Mouse (Mus musculus): ENCODE measurements at regions not wholly inside any gene's neighbourhood (a gene's known extent, or its start where the extent isn't known, plus 50 kb on each side); places are given as distances from the start of the nearest gene placed in this dataset.

DNA sequence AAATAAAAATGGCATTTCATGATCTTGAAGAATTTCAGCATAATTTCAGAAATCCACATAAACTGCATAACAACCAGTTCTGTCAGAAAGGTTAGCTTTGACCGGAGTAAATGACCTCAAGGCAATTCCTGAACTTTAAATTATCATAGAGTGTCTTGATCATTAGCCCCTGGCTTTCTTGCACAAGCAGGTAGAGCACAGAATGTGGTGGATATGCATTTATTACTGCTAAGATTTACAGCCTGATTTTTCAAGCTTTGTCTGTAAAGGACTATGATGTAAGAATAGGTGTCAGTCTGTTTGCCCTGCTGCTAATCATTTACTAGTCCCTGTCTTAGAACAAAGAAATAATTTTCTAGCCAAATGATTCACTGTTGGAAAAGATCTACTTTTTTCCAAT lies 347.3 kb downstream of the Ppp1r3a start:
- no peak for DNase-seq (ENCODE audit: low read depth, low spot score)

DNA sequence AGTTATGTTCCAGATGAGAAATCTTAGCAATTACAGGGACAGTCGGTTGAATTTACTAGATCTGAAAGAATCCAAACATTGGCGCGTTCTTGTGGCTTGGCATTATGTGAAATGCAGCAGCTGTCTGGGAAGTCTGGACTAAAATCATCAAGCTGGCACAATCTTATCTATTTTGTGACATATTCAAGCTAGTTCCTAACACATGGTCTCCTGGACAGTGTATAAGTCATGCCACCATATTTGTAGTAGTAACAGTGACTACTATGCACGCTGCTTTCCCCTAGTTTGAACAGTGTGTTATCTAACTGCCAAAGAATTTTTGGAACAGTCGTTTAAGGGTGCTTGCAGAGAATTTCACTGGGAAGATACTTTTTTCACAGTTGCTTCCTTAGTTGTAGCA lies 396.8 kb downstream of the Ppp1r3a start:
- DNase-seq (ENCODE audit: low read depth, low spot score) = peak; percentile 46
